Mouse (Mus musculus) lung, postnatal 0 days (tissue): Measurements from ENCODE around the gene Nckipsd. TPM values are rescaled to one million over a fixed set of nuclear protein-coding genes. Genes with fewer than 3 reads are reported as not detected.

Experiments used
- ATAC-seq: fragments of 200-750 bp; cut with Nextera tagmentation; 2 replicates; pipeline ENCODE4 v1.8.0; 2017; ENCODE audit warnings: moderate library complexity
- DNase-seq: peaks from one replicate; pipeline ENCODE4 v3.0.0-alpha.2; 2016; ENCODE audit warnings: low spot score
- H3K27ac ChIP-seq: fragments of 300-500 bp; sonication (generic); 2 replicates; pipeline ENCODE4 v1.5.1; 2014; ENCODE audit warnings: antibody characterized with exemption, mild to moderate bottlenecking, low read length, mixed read lengths
- H3K27me3 ChIP-seq: fragments of 300-500 bp; sonication (generic); replicated peaks from 2 replicates; pipeline ENCODE4 v1.6.1; 2014; ENCODE audit warnings: low read length, mixed read lengths; ENCODE audit not compliant: insufficient read depth
- H3K36me3 ChIP-seq: fragments of 300-500 bp; sonication (generic); 2 replicates; pipeline ENCODE4 v1.6.1; 2014; ENCODE audit warnings: low read length, mixed read lengths; ENCODE audit not compliant: insufficient read depth
- H3K4me1 ChIP-seq: fragments of 300-500 bp; sonication (generic); 2 replicates; pipeline ENCODE4 v1.6.1; 2014; ENCODE audit warnings: antibody characterized with exemption, low read depth, low read length, mixed read lengths; ENCODE audit not compliant: insufficient read depth
- H3K4me2 ChIP-seq: fragments of 300-500 bp; sonication (generic); replicated peaks from 2 replicates; pipeline ENCODE4 v1.6.1; 2014; ENCODE audit warnings: low read depth, mild to moderate bottlenecking, low read length, moderate library complexity, mixed read lengths
- H3K4me3 ChIP-seq: fragments of 300-500 bp; sonication (generic); 2 replicates; pipeline ENCODE4 v1.5.1; 2014; ENCODE audit warnings: low read depth, low read length
- H3K9ac ChIP-seq: fragments of 300-500 bp; sonication (generic); replicated peaks from 2 replicates; pipeline ENCODE4 v1.6.1; 2014; ENCODE audit warnings: low read depth, mild to moderate bottlenecking
- H3K9me3 ChIP-seq: fragments of 300-500 bp; sonication (generic); 2 replicates; pipeline ENCODE4 v1.6.1; 2016; ENCODE audit warnings: low read length, mixed read lengths
- CTCF ChIP-seq: IDR thresholded peaks from 2 replicates; pipeline ENCODE4 v1.5.1; 2016; ENCODE audit warnings: antibody characterized with exemption, mild to moderate bottlenecking
- EP300 ChIP-seq: IDR thresholded peaks from 2 replicates; pipeline ENCODE4 v1.6.1; 2016; ENCODE audit warnings: antibody characterized with exemption, mild to moderate bottlenecking, control low read depth
- WGBS: fragments of 180-500 bp; shearing (Covaris S2); extraction: QIAGEN DNeasy Blood & Tissue Kit; methylation state at CpG from one replicate; pipeline ENCODE4 v1.1.7; 2014; 5-methylcytosine and 5-hydroxymethylcytosine counted together
- polyA plus RNA-seq: library from polyadenylated mRNA; unstranded; fragments of >200 nt; fragmentation: Nextera tagmentation; extraction: Ambion mirVana; gene quantifications from 2 replicates; pipeline ENCODE4 v1.2.1, GENCODE M21; 2015

Nckipsd gene
- polyA plus RNA-seq, 1 experiment from 2014 or later = 10.9 TPM

DNA sequence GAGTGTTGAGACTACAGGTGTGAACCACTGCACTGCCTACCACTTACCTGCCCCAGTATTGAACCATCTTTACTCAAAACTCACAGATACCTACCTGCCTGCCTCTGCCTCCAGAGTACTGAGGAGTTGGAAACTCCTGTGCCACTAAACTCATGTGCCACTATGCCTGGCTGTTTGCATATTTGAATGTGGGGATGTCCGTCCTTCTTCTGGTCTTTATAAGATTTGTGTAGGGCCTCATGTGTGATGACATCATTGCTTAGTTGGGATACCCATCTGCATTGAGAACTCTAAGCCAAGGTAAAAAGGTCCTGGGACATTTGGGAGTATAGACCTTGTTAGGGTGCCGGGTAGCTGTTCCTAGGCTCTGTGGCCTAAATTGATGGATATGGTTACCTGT is 21.1 kb upstream of the Nckipsd start:
- Histone ChIP-seq H3K9me3 (no peaks in the 10 kb centered on the region), H3K9ac (no peak overlapping the region), H3K4me2 (no peak overlapping the region), H3K4me1 (peaks cover 15% of the 10 kb centered on the region; the same call in 1 of the 2 replicates), H3K4me3 (no peak overlapping the region), H3K27me3 (no peaks in the 10 kb centered on the region), H3K27ac (no peak overlapping the region), H3K36me3 (no peaks in the 10 kb centered on the region)
- TF ChIP-seq EP300 (no peak), CTCF (no peak)
- WGBS = 87% methylated on average over 2 of the region's 2 CpGs
- DNase-seq = no peak
- no peak for ATAC-seq

DNA sequence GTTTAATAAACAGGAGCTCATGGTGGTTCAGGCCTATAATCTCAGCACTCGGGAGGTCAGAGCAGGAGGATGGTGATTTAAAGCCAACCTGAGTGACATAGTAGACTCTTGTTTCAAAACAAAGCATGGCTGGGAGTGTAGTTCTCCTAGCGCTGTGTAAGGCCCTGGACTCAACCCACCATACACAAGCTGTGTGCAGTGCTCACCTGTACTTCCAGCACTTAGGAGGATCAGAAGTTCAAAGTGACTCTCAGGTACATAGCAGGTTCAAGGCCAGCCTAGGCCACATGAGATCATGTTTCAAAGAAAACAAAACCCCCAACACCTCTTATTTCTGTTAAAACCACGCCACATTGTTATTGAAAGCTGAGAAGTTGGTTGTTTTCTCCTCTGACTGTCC is 19.5 kb upstream of the Nckipsd start:
- Histone ChIP-seq H3K9me3 (no peaks in the 10 kb centered on the region), H3K4me2 (no peak overlapping the region), H3K9ac (no peak overlapping the region), H3K27me3 (no peaks in the 10 kb centered on the region), H3K4me1 (peaks cover 11% of the 10 kb centered on the region; the same call in 1 of the 2 replicates), H3K36me3 (no peaks in the 10 kb centered on the region), H3K4me3 (no peak overlapping the region), H3K27ac (no peak overlapping the region)
- no peak for ATAC-seq
- TF ChIP-seq EP300 (no peak), CTCF (no peak)
- DNase-seq = no peak
- WGBS = 60% methylated on average over 3 of the region's 3 CpGs

DNA sequence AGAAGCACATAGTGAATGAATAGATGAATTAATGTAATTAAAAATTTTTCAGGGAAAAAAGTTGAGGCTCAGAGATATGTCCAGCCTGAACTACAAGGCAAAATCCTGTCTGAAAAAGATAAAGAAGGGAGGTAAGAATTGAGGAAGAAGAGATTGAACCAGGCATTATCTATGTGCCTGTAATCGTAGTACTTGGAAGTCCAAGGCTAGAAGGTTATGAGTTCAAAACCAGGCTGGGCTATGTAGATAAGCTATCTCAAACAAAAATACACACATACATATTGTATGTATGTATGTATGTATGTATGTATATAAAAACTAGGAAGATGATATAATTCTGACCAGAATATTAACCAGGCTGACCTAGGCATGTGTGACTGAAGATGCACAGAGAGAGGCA is 15.9 kb upstream of the Nckipsd start:
- Histone ChIP-seq H3K27ac (no peak overlapping the region), H3K4me1 (peaks cover 19% of the 10 kb centered on the region; the same call in 1 of the 2 replicates), H3K4me2 (no peak overlapping the region), H3K4me3 (no peak overlapping the region), H3K9me3 (no peaks in the 10 kb centered on the region), H3K27me3 (no peaks in the 10 kb centered on the region), H3K36me3 (0 out of 2 replicates have a peak, but pooled peaks cover under 1% of the 10 kb centered on the region), H3K9ac (no peak overlapping the region)
- DNase-seq (no peak), ATAC-seq (no peak)
- no peak for TF ChIP-seq CTCF
- TF ChIP-seq EP300 = no peak
- 68% methylated on average over 1 of the region's 1 CpGs for WGBS

GRCm38 (mm10) chr9:108792730-108793129 is 15.4 kb upstream of the Nckipsd start:
- Histone ChIP-seq H3K27me3 (no peaks in the 10 kb centered on the region), H3K4me2 (no peak overlapping the region), H3K9ac (no peak overlapping the region), H3K4me1 (peaks cover 19% of the 10 kb centered on the region; the same call in 1 of the 2 replicates), H3K27ac (0 out of 2 replicates have a peak overlapping the region, but pooled peaks have one; percentile 1), H3K36me3 (0 out of 2 replicates have a peak, but pooled peaks cover 4% of the 10 kb centered on the region), H3K4me3 (no peak overlapping the region), H3K9me3 (no peaks in the 10 kb centered on the region)
- DNase-seq (no peak), ATAC-seq (no peak)
- 35% methylated on average over 3 of the region's 3 CpGs for WGBS
- no peak for TF ChIP-seq EP300
- TF ChIP-seq CTCF = no peak

GRCm38 (mm10) chr9:108795281-108795680 is 12.9 kb upstream of the Nckipsd start:
- H3K4me1 ChIP-seq = peaks cover 14% of the 10 kb centered on the region; the same call in 1 of the 2 replicates
- ATAC-seq (no peak), DNase-seq (no peak)
- H3K9me3 ChIP-seq = no peaks in the 10 kb centered on the region
- no peak for TF ChIP-seq EP300
- no peak for TF ChIP-seq CTCF
- H3K27me3 ChIP-seq = no peaks in the 10 kb centered on the region
- peaks cover 17% of the 10 kb centered on the region for H3K36me3 ChIP-seq
- peak overlapping the region; percentile 64 for H3K27ac ChIP-seq
- 59% methylated on average over 2 of the region's 2 CpGs for WGBS
- H3K9ac ChIP-seq = no peak overlapping the region
- H3K4me2 ChIP-seq = peak overlapping the region; percentile 54; the same call in 1 of the 2 replicates
- H3K4me3 ChIP-seq = no peak overlapping the region

GRCm38 (mm10) chr9:108795762-108796161 is 12.4 kb upstream of the Nckipsd start:
- peak overlapping the region; percentile 32; the same call in 1 of the 2 replicates for H3K9ac ChIP-seq
- peaks cover 14% of the 10 kb centered on the region; the same call in 1 of the 2 replicates for H3K4me1 ChIP-seq
- H3K4me2 ChIP-seq = peak overlapping the region; percentile 54
- TF ChIP-seq EP300 (no peak), CTCF (no peak)
- no peaks in the 10 kb centered on the region for H3K9me3 ChIP-seq
- H3K27me3 ChIP-seq = no peaks in the 10 kb centered on the region
- peak overlapping the region; percentile 83 for H3K27ac ChIP-seq
- WGBS = 35% methylated on average over 11 of the region's 11 CpGs
- ATAC-seq (peak; percentile 86), DNase-seq (peak; percentile 86)
- peaks cover 18% of the 10 kb centered on the region for H3K36me3 ChIP-seq
- peak overlapping the region; percentile 28 for H3K4me3 ChIP-seq
